Mouse (Mus musculus) stomach, embryonic 15.5 days (tissue): ENCODE data around the gene Atf4. TPM values are rescaled to one million over a fixed set of nuclear protein-coding genes. Genes with fewer than 3 reads are reported as not detected.

Experiments
- ATAC-seq: fragments of 200-750 bp; cut with Nextera tagmentation; 2 replicates; pipeline ENCODE4 v1.8.0; 2017; ENCODE audit warnings: low read depth, moderate number of reproducible peaks, moderate TSS enrichment; ENCODE audit not compliant: insufficient read depth, low FRiP score
- H3K27ac ChIP-seq: fragments of 300-500 bp; sonication (generic); 2 replicates; pipeline ENCODE4 v1.5.1; 2015; ENCODE audit warnings: mild to moderate bottlenecking, inconsistent platforms
- H3K27me3 ChIP-seq: fragments of 300-500 bp; sonication (generic); replicated peaks from 2 replicates; pipeline ENCODE4 v1.6.1; 2015; ENCODE audit warnings: inconsistent platforms
- H3K36me3 ChIP-seq: fragments of 300-500 bp; sonication (generic); 2 replicates; pipeline ENCODE4 v1.6.1; 2015; ENCODE audit warnings: inconsistent platforms
- H3K4me1 ChIP-seq: fragments of 300-500 bp; sonication (generic); 2 replicates; pipeline ENCODE4 v1.6.1; 2015; ENCODE audit warnings: inconsistent platforms
- H3K4me2 ChIP-seq: fragments of 300-500 bp; sonication (generic); 2 replicates; pipeline ENCODE4 v1.6.1; 2015; ENCODE audit warnings: mild to moderate bottlenecking, inconsistent platforms
- H3K4me3 ChIP-seq: fragments of 300-500 bp; sonication (generic); replicated peaks from 2 replicates; pipeline ENCODE4 v1.5.1; 2015; ENCODE audit warnings: inconsistent platforms
- H3K9ac ChIP-seq: fragments of 300-500 bp; sonication (generic); 2 replicates; pipeline ENCODE4 v1.6.1; 2015; ENCODE audit warnings: inconsistent platforms
- H3K9me3 ChIP-seq: fragments of 300-500 bp; sonication (generic); 2 replicates; pipeline ENCODE4 v1.6.1; 2016; ENCODE audit warnings: inconsistent platforms
- WGBS: fragments of 180-500 bp; shearing (Covaris S2); methylation state at CpG from one replicate; pipeline ENCODE4 v1.1.7; 2015; 5-methylcytosine and 5-hydroxymethylcytosine counted together
- polyA plus RNA-seq: library from polyadenylated mRNA; unstranded; fragments of >200 nt; fragmentation: Nextera tagmentation; extraction: Ambion mirVana; gene quantifications from 2 replicates; pipeline ENCODE4 v1.2.1, GENCODE M21; 2015

Atf4 gene
- polyA plus RNA-seq, 1 experiment from 2014 or later: 133 TPM

DNA sequence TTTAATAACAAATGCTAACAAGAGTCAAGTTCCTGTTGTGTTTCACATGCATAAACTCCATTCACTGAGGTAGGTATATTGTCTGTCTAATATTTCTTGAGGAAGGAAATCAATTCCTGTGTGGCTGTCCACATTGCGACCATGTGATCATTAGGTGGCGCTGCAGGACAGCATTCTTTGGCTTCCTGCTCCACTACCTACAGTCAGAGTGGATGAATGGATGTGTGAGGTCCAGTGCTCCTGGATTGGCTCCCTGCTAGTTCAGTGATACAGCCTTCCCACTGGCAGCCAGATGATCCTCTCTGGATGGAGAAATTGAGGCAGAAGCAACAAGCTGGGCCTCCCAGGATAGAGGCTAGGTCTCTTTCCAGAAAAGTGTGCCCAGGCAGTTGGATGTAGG lies 11.3 kb downstream of the Atf4 start:
- WGBS: 0% methylated on average over 2 of the region's 2 CpGs
- Histone ChIP-seq H3K9ac (no peak overlapping the region), H3K9me3 (no peaks in the 10 kb centered on the region), H3K4me1 (peaks cover 17% of the 10 kb centered on the region), H3K36me3 (no peaks in the 10 kb centered on the region), H3K4me3 (no peak overlapping the region), H3K27me3 (no peaks in the 10 kb centered on the region), H3K4me2 (no peak overlapping the region), H3K27ac (no peak overlapping the region)
- ATAC-seq: no peak

DNA sequence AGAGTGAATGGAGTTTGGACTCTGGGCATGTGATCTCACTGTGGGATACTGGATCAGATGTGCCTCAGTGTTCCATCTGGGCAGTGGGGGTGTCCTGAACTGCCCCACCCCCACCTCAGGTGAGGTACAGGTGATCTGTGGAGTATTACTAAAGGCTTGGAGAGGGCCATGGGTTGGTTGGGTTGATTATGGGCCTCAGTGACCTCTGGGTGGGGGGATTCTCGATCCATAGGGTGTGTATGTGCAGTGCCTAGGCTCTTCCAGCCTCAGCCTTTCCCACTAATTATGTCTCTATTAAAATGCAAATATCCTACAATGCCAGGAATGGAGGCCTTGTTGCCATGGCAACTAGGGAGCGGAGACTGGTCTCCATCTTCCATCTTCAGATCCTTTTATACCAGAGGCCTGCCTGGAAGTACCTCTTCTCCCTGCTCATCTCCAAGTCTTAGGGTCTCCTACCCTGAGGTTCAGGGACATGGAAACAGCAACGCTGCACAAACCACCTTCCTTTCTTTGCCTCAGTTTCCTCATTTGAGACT lies 16.9 kb downstream of the Atf4 start:
- no peaks in the 10 kb centered on the region for H3K36me3 ChIP-seq
- no peaks in the 10 kb centered on the region for H3K27me3 ChIP-seq
- no peak overlapping the region for H3K4me3 ChIP-seq
- 82% methylated on average over 3 of the region's 3 CpGs for WGBS
- H3K9me3 ChIP-seq: no peaks in the 10 kb centered on the region
- ATAC-seq: no peak
- no peak overlapping the region for H3K4me2 ChIP-seq
- no peak overlapping the region for H3K27ac ChIP-seq
- H3K9ac ChIP-seq: no peak overlapping the region
- H3K4me1 ChIP-seq: no peaks in the 10 kb centered on the region

DNA sequence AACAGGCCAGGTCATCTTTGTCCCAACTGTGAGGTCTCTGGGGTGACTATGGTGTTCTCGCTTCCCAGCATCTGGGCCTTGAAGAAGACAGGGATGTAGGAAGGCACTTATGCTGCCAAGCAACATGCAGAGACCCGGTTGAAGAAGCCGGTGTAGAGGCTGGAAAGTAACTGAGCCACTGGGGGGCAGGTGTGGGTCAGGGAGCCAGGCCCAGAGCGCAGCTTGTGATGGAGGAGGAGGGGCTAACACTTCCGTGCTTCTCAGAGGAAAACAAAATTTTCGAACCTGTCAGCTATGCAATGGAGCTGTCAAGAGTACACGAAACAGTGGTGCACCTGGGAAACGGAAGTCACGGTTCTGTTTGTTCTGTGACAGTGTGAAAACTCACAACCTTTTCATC lies 22.1 kb downstream of the Atf4 start:
- Histone ChIP-seq H3K4me2 (no peak overlapping the region), H3K9me3 (no peaks in the 10 kb centered on the region), H3K4me1 (no peaks in the 10 kb centered on the region), H3K4me3 (no peak overlapping the region), H3K36me3 (no peaks in the 10 kb centered on the region), H3K9ac (no peak overlapping the region), H3K27ac (no peak overlapping the region), H3K27me3 (no peaks in the 10 kb centered on the region; the same call in 1 of the 2 replicates)
- 40% methylated on average over 9 of the region's 9 CpGs for WGBS
- ATAC-seq: no peak

DNA sequence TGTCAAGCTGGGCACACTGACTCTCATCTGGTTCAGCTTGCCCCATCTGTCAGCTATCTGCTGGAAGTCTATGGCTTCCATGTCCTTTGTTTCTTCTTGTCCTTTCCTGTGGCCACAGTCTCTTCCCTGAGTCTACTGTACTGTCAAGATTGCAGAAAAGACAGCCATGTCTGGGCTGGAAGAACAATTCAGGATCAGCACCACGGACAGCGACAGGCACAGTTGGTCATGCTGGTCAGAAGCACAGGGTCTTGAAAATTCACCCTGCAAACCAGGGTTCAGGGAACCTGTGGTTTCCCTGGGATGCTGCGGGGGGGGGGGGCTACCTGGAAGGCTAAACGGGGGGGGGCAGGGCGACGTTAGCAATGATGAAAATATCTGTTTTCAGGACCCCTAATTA lies 22.6 kb downstream of the Atf4 start:
- ATAC-seq: no peak
- H3K9ac ChIP-seq: no peak overlapping the region

DNA sequence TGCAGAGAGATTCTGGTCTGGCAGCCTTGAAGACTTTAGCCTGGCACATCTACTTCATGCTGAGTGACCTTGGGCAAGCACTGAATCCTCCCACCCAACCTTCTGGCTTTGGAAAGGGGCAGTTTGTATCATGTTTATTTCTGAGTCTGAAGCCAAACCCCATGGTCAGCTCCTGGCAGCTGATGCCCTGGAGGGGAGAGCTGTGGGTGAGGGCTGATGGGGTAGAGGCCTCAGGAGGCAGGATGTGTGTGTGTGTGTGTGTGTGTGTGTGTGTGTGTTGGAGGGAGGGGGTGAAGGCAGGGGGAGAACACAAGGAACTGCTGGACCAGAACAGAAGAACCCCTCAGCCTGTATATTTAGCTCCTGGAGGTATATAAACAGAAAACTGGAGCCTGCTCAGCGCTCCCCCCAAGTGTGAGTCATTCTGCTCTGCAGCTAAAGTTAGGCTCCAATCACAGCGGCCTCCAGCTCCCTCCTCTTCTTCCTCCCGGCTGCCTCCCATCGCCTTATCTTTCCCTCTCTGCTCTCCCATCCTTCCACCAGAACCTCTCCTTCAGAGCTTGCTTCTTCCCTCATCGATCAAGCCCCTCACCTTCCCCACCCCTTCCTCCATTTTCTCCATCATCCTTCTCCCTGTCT lies 23.3 kb downstream of the Atf4 start:
- H3K4me3 ChIP-seq: no peak overlapping the region
- no peak for ATAC-seq
- H3K27me3 ChIP-seq: no peaks in the 10 kb centered on the region; the same call in 1 of the 2 replicates
- H3K4me2 ChIP-seq: no peak overlapping the region
- H3K9ac ChIP-seq: no peak overlapping the region
- no peak overlapping the region for H3K27ac ChIP-seq
- no peaks in the 10 kb centered on the region for H3K36me3 ChIP-seq
- WGBS: 69% methylated on average over 5 of the region's 5 CpGs
- no peaks in the 10 kb centered on the region for H3K4me1 ChIP-seq
- H3K9me3 ChIP-seq: no peaks in the 10 kb centered on the region

More for the DNA sequence above, 22.6 kb downstream of the Atf4 start:
- Histone ChIP-seq H3K27ac (no peak overlapping the region), H3K4me3 (no peak overlapping the region), H3K4me2 (no peak overlapping the region), H3K36me3 (no peaks in the 10 kb centered on the region), H3K4me1 (no peaks in the 10 kb centered on the region), H3K9me3 (no peaks in the 10 kb centered on the region), H3K27me3 (no peaks in the 10 kb centered on the region; the same call in 1 of the 2 replicates)
- 2% methylated on average over 6 of the region's 6 CpGs for WGBS

DNA sequence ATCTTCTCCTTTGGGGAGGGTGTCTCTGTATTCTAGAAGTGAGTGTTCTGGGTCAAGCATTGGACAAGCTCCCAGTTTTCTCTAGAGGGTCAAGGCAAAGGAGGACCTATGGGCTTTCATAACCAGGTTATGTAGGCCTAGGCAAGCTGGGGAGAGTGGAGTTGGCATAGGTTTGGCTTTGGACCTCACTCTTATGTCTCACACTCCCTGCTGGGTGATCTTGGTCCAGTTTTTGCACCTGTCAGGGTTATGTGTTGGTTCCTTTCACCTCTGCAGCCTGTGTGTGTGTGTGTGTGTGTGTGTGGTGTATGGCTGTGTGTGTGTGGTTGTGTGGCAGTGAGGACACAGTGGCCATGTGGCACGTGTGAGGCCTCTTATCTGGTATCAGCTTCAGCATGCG lies 24.1 kb downstream of the Atf4 start:
- WGBS: 75% methylated on average over 2 of the region's 2 CpGs
- H3K9ac ChIP-seq: no peak overlapping the region
- no peaks in the 10 kb centered on the region for H3K9me3 ChIP-seq
- no peaks in the 10 kb centered on the region for H3K4me1 ChIP-seq
- no peaks in the 10 kb centered on the region for H3K36me3 ChIP-seq
- no peak overlapping the region for H3K4me3 ChIP-seq
- no peak overlapping the region for H3K4me2 ChIP-seq
- no peak overlapping the region for H3K27ac ChIP-seq
- peaks cover 3% of the 10 kb centered on the region; the same call in 1 of the 2 replicates for H3K27me3 ChIP-seq
- ATAC-seq: no peak

DNA sequence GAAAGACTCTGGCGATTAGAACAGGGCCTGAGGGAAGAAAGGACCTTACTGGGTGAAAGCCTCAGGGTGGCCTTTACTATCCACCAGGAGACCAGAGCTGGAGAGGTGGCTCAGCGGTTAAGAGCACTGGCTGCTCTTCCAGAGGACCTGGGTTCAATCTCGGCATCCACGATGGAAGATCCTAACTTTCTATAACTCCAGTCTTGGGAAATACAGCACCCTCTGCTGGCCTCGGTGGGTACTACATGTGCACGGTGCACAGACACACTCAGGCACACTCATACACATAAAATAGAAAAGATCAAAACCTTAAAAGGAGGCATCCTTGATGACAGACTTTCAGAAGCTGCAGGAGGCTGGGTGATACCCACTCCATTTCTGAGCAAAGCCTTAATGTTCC lies 25.7 kb downstream of the Atf4 start:
- Histone ChIP-seq H3K27ac (no peak overlapping the region), H3K36me3 (no peaks in the 10 kb centered on the region), H3K4me3 (no peak overlapping the region), H3K9me3 (no peaks in the 10 kb centered on the region), H3K9ac (no peak overlapping the region), H3K4me2 (no peak overlapping the region), H3K27me3 (peaks cover 19% of the 10 kb centered on the region), H3K4me1 (no peaks in the 10 kb centered on the region)
- no peak for ATAC-seq
- WGBS: 21% methylated on average over 6 of the region's 6 CpGs

DNA sequence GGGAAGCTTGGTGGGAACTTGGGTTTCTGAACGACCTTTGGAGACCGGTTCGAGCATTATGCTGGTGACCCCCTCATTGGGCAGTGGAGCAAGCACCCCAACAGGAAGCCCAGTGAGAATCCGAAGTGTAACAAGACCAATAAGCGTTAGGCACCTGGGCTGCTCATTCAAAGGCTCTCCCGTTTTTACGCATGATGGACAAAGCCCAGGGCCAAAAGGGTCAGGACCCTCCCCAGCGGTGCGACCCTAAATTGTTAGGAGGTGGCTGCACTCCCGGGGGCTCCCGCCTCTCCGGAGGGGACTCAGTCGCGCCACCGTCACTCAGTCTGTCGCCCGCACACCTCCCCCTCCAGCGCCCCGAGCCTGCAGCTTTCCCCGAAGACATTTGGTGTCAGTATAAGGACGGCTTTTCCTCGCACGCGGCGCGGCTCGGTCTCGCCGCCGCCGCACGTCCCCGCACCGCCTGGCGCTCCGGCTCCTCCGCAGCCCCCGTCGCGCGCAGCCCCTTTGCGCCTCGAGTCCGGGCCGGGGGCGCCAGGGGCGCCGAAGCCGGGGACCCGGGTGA lies 31.9 kb downstream of the Atf4 start, which contains the start of gene Cacna1i:
Cacna1i (plus strand) TSS at position 388 of the 565 bp plus-strand sequence.
- H3K27me3 ChIP-seq: peaks cover 65% of the 10 kb centered on the region
- no peaks in the 10 kb centered on the region for H3K9me3 ChIP-seq
- peaks cover 12% of the 10 kb centered on the region; the same call in 1 of the 2 replicates for H3K4me1 ChIP-seq
- no peaks in the 10 kb centered on the region for H3K36me3 ChIP-seq
- no peak within 1 kb of the TSS; the same call in 1 of the 2 replicates for H3K9ac ChIP-seq
- 2% methylated on average over 50 of the region's 50 CpGs for WGBS
- H3K4me3 ChIP-seq: peak within 1 kb of the TSS; percentile 42
- H3K4me2 ChIP-seq: peak within 1 kb of the TSS; percentile 92
- no peak for ATAC-seq
- no peak within 1 kb of the TSS for H3K27ac ChIP-seq

DNA sequence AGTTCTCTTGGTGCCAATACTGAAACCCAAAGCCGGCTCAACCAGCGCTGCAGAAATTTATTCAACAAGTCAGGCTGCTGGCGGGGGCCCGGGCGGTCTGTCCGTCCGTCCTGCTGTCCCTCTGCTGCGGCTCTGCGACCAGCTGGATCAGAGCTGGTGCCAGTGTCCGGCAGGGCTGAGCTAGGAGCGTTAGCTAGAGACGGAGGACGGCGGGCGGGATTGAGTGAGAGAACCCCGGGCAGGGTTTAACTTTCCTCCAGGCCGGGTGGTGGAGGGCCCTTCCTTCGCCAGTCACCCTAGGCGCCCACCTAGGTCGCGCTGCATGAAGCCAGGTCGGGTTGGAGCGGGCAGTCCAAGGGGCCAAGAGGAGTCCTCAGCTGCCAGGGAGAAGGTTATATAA lies 33.1 kb downstream of the Atf4 start:
- peaks cover 12% of the 10 kb centered on the region; the same call in 1 of the 2 replicates for H3K4me1 ChIP-seq
- no peaks in the 10 kb centered on the region for H3K36me3 ChIP-seq
- WGBS: 6% methylated on average over 23 of the region's 23 CpGs
- no peak for ATAC-seq
- H3K4me2 ChIP-seq: peak overlapping the region; percentile 92
- peak overlapping the region; percentile 42 for H3K4me3 ChIP-seq
- no peak overlapping the region for H3K9ac ChIP-seq
- no peak overlapping the region for H3K27ac ChIP-seq
- peaks cover 65% of the 10 kb centered on the region for H3K27me3 ChIP-seq
- H3K9me3 ChIP-seq: no peaks in the 10 kb centered on the region

DNA sequence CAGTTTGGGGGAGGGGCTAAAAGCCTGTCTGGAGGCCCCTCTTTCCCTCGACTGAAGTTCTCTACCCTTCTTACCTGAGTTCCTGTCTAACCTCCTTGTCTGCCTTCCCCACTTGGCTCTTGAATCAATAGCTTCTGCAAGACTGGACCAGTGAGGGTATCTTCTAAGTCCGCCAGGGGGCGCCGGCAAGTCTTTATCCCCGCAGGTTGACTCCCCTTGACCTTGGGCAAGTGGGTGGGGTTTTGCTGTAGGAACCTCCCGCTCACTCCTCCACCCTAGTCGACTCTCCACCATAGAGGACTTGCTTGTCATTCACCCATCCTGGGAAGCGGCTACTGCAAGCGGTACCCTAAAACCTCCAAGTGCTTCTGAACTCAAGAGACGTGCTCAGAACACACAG lies 34.5 kb downstream of the Atf4 start:
- Histone ChIP-seq H3K4me1 (peaks cover 12% of the 10 kb centered on the region; the same call in 1 of the 2 replicates), H3K36me3 (no peaks in the 10 kb centered on the region), H3K27me3 (peaks cover 58% of the 10 kb centered on the region), H3K4me3 (no peak overlapping the region), H3K4me2 (no peak overlapping the region), H3K9me3 (no peaks in the 10 kb centered on the region), H3K9ac (no peak overlapping the region), H3K27ac (no peak overlapping the region)
- no peak; the same call in 1 of the 2 replicates for ATAC-seq
- 9% methylated on average over 10 of the region's 10 CpGs for WGBS

DNA sequence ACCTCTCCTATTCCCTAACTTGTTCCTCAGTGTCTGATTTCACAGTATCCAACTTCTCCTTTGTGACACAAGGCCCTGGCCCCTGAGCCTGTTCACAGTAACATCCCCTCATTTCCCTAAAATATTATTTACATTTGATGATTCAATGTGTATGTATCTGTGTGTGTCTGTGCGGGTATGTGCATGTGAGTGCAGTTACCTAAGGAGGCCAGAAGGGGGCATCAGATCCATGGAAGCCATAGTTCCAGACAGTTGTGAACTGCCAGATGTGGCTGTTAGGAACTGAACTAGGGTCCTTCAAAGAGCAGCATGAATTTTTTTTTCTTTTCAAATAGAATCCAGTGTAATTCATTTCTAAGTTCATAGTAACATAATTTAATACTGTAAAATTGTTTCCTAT lies 42.2 kb downstream of the Atf4 start:
- Histone ChIP-seq H3K4me2 (no peak overlapping the region), H3K36me3 (no peaks in the 10 kb centered on the region), H3K27ac (no peak overlapping the region), H3K9ac (no peak overlapping the region), H3K27me3 (no peaks in the 10 kb centered on the region), H3K4me1 (no peaks in the 10 kb centered on the region), H3K9me3 (no peaks in the 10 kb centered on the region), H3K4me3 (no peak overlapping the region)
- ATAC-seq: no peak
- 92% methylated on average over 1 of the region's 1 CpGs for WGBS

DNA sequence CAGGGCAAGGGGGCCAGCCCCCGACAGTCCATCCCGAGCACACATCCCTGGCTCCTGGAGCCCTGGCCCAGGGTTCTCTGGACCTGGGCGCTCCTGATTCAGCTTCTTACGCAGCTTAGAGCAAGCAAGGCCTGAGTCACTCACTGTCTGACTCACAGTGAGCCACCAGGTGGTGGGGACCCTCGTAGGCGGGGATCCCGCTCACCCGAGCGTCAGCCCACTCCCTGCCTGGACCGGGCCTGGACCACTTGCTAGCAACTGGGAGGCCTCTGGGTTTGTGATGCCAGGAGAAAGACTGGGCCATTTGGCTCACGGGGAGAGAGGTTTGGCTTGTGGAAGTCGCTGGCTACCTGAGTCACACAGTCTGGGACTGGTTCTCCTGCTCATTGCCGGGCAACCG lies 48.8 kb downstream of the Atf4 start:
- H3K9ac ChIP-seq: no peak overlapping the region
- no peak overlapping the region for H3K4me3 ChIP-seq
- no peaks in the 10 kb centered on the region for H3K9me3 ChIP-seq
- no peak for ATAC-seq
- no peaks in the 10 kb centered on the region for H3K4me1 ChIP-seq
- no peaks in the 10 kb centered on the region for H3K36me3 ChIP-seq
- 70% methylated on average over 14 of the region's 14 CpGs for WGBS
- no peaks in the 10 kb centered on the region for H3K27me3 ChIP-seq
- H3K27ac ChIP-seq: no peak overlapping the region
- H3K4me2 ChIP-seq: no peak overlapping the region
